Mouse (Mus musculus): Measurements from ENCODE around the gene D330020A13Rik.
"Not testable (repeated sequence)": the region's sequence is repeated elsewhere in the genome, so short reads cannot be mapped to it uniquely, and the experiment has no call there.

Gene D330020A13Rik

GRCm38 (mm10) chr6:120296589-120296988 lies 2.4 kb downstream of the D330020A13Rik start:
- in situ Hi-C loops (cut with MboI; ENCODE audit: low sequenced_read_pairs) = not testable (repeated sequence)

GRCm38 (mm10) chr6:120301137-120301536 lies 7.0 kb downstream of the D330020A13Rik start:
- in situ Hi-C loops (cut with MboI; ENCODE audit: low sequenced_read_pairs) = no loop called here

GRCm38 (mm10) chr6:120302755-120303316 lies 8.7 kb downstream of the D330020A13Rik start:
- in situ Hi-C loops (cut with MboI; ENCODE audit: low sequenced_read_pairs) = no loop called here

DNA sequence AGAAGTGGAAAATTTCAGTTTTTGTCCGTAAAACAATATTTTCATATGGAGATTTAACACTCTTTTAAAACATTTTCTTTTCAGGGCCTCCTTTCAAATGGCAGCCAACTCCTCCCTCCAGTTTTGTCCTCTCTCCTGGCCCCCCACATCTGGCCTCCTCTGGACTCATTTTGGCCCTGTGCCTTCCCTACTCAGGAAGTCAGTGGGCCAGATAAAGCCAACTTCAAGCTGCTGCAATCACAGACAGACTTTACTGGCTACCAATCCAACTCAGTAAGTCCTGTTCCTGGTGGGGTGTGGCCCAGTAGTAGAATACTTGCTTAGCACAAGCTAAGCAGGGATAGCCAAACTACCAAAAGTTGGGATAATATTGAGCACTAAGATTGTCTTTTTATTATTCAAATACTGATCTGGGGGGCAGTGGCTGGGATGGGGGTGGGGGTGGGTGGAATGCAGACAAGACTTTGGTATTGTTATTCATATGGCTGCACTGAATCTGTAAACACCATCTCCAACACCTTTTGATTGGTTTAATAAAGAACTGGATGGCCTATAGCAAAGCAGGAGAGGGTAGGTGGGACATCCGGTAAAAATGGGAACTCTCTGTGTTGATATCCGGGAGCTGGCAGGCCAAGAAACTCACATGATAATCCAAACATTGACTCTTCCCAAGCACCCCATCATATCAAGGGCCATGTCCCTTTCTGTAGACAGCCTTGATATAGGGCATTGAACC lies 12.9 kb downstream of the D330020A13Rik start:
- in situ Hi-C loops (cut with MboI; ENCODE audit: low sequenced_read_pairs) = no loop called here

DNA sequence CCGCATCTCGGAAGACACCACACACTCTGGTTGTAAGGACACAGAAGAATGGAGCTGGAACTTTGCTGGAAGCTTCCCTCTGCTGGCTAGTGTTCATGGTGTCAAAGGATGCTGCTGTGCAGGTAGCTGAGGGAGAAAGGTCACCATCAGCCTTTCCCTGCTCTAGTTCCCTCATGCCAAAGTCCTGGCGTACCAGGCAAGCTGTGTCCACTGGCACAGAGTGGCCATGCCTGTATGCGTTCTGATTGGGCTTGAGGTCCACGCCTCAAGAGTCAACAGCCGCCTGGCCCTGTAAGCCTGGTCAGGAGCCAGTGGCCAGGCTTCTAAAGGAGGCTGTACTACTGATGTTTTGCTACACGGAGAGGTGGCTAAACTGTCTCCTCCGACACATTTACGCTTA lies 15.2 kb downstream of the D330020A13Rik start:
- in situ Hi-C loops (cut with MboI; ENCODE audit: low sequenced_read_pairs) = no loop called here

DNA sequence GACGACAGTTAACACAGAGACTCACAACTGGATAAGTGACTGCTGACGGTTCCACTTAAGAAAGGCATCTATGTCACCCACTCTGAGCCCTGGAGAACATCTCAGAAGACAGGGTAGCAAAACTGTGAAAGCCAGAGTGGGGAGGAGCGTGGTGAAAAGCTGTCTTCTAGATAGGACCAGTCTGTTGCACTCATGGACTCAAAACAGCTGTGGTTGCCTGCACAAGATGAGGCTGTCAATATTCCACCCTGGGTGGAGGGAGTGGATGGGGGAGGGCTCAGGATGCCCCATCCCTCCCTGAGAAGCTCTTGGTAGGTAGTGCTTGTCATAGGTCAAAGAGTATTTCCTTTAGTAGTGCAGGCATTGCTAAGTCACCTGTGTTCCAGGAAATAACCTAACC lies 15.6 kb downstream of the D330020A13Rik start:
- in situ Hi-C loops (cut with MboI; ENCODE audit: low sequenced_read_pairs) = no loop called here

GRCm38 (mm10) chr6:120312443-120312842 lies 18.3 kb downstream of the D330020A13Rik start:
- in situ Hi-C loops (cut with MboI; ENCODE audit: low sequenced_read_pairs) = no loop called here

GRCm38 (mm10) chr6:120318303-120318940 lies 24.3 kb downstream of the D330020A13Rik start:
- in situ Hi-C loops (cut with MboI; ENCODE audit: low sequenced_read_pairs) = no loop called here

- in situ Hi-C loops (cut with MboI; ENCODE audit: low sequenced_read_pairs) = no loop called here
Observed at GRCm38 (mm10) chr6:120319129-120319528, 25.0 kb downstream of the D330020A13Rik start.

DNA sequence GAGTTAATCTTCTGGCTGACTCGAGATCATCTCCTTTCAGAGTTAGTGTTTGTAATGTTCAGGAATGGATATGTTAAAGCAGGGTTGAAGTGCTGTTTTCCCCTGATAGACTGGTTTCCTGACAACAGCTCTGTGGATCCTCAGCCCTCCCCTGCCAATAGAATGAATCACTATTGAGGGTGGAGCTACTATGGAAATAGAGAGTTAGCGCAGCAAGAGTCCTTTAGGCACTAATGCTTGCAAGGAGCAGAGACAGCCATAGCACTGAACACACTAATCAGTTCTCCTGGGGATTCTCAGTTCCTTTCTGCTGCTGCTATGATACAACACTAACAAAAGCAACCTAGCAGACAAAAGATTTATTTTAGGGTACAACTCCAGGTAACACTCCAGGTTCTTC lies 26.2 kb downstream of the D330020A13Rik start:
- in situ Hi-C loops (cut with MboI; ENCODE audit: low sequenced_read_pairs) = loop anchor here (10.0 kb wide), 1 partner anchor 526 kb away; no protein-coding TSS in a partner anchor

DNA sequence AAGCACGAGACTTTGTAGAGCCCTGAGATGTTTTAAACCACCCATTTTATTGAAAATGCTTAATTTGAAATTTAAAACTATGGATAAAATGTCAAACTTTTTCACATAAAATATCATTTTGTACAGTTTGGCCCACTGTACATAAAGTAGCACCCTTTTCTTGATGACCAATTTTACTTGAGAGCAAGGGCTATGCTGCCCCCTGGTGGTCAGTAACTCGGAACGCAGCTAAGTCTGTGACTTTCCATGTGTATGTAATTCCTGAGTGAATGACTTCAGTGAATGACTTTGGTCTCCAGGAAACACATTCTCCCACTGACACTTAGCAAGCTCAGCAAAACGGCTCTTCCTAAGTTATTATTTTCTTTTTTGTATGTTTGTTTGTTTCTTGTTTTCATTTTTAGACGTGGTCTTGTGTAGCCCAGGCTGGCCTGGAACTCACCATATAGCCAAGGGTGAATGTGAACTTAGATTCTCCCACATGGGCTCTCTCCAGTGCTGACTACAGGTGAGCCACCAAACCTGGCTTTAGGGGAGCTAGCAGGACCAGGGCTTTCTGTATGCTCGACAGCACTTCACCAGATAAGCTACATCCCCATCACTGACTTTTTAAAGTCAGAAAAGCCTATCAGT lies 30.2 kb downstream of the D330020A13Rik start:
- in situ Hi-C loops (cut with MboI; ENCODE audit: low sequenced_read_pairs) = loop anchor here (10.0 kb wide), 1 partner anchor 530 kb away; no protein-coding TSS in a partner anchor

- in situ Hi-C loops (cut with MboI; ENCODE audit: low sequenced_read_pairs) = loop anchor here (25.0 kb wide), 1 partner anchor 395 kb away; no protein-coding TSS in a partner anchor
Observed at GRCm38 (mm10) chr6:120332351-120332750, 38.2 kb downstream of the D330020A13Rik start.

GRCm38 (mm10) chr6:120343992-120344391 lies 49.8 kb downstream of the D330020A13Rik start:
- in situ Hi-C loops (cut with MboI; ENCODE audit: low sequenced_read_pairs) = loop anchor here (25.0 kb wide), 1 partner anchor 407 kb away; no protein-coding TSS in a partner anchor

Measured in CH12F3 (cell line).